Mouse (Mus musculus): ENCODE results near the gene Wdr20.
"Not testable (repeated sequence)": the region's sequence is repeated elsewhere in the genome, so short reads cannot be mapped to it uniquely, and the experiment has no call there.

The Wdr20 gene

GRCm38 (mm10) chr12:110714215-110714614 lies 23.5 kb upstream of the Wdr20 start:
- DNase-seq: no peak

- no peak for DNase-seq
Measured at GRCm38 (mm10) chr12:110716004-110716403, 21.7 kb upstream of the Wdr20 start.

- DNase-seq: no peak
Measured at GRCm38 (mm10) chr12:110725051-110725450, 12.7 kb upstream of the Wdr20 start.

GRCm38 (mm10) chr12:110725489-110725888 lies 12.3 kb upstream of the Wdr20 start:
- DNase-seq: no peak

- no peak for DNase-seq
Measured at GRCm38 (mm10) chr12:110726428-110726827, 11.3 kb upstream of the Wdr20 start.

- DNase-seq: not testable (repeated sequence)
Measured at GRCm38 (mm10) chr12:110733254-110733653, 4.5 kb upstream of the Wdr20 start.

- DNase-seq: no peak
Measured at GRCm38 (mm10) chr12:110736641-110737040, 1.1 kb upstream of the Wdr20 start.

GRCm38 (mm10) chr12:110738158-110738921 lies 596 bp downstream of the Wdr20 start:
- peak in 1 of 2 experiments; percentile 41 for DNase-seq

- no peak for DNase-seq
Measured at GRCm38 (mm10) chr12:110750770-110751439, 13.2 kb downstream of the Wdr20 start.

GRCm38 (mm10) chr12:110752703-110753102 lies 15.0 kb downstream of the Wdr20 start:
- DNase-seq: no peak

- no peak for DNase-seq
Measured at GRCm38 (mm10) chr12:110753976-110754375, 16.2 kb downstream of the Wdr20 start.

- no peak for DNase-seq
Measured at GRCm38 (mm10) chr12:110757161-110757560, 19.4 kb downstream of the Wdr20 start.

GRCm38 (mm10) chr12:110758932-110759331 lies 21.2 kb downstream of the Wdr20 start:
- DNase-seq: no peak

- DNase-seq: no peak
Measured at GRCm38 (mm10) chr12:110762321-110762720, 24.6 kb downstream of the Wdr20 start.

- no peak for DNase-seq
Measured at GRCm38 (mm10) chr12:110764531-110764930, 26.8 kb downstream of the Wdr20 start.

GRCm38 (mm10) chr12:110768562-110768961 lies 30.8 kb downstream of the Wdr20 start:
- no peak for DNase-seq

- no peak for DNase-seq
Measured at GRCm38 (mm10) chr12:110769660-110770297, 32.0 kb downstream of the Wdr20 start.

GRCm38 (mm10) chr12:110770479-110771247 lies 32.9 kb downstream of the Wdr20 start:
- no peak for DNase-seq

- no peak for DNase-seq
Measured at GRCm38 (mm10) chr12:110771961-110772360, 34.2 kb downstream of the Wdr20 start.

GRCm38 (mm10) chr12:110775628-110776426 lies 38.1 kb downstream of the Wdr20 start:
- DNase-seq: no peak

- DNase-seq: no peak
Measured at GRCm38 (mm10) chr12:110777853-110778252, 40.1 kb downstream of the Wdr20 start.

GRCm38 (mm10) chr12:110779296-110779695 lies 41.6 kb downstream of the Wdr20 start:
- no peak for DNase-seq
